Mouse (Mus musculus) forebrain, embryonic 12.5 days (tissue): ENCODE data around the gene Msi2. TPM values are rescaled to one million over a fixed set of nuclear protein-coding genes. Genes with fewer than 3 reads are reported as not detected.

Experiments
- ATAC-seq: fragments of 200-750 bp; cut with Nextera tagmentation; 2 replicates; pipeline ENCODE4 v1.8.0; 2017; ENCODE audit warnings: moderate TSS enrichment; ENCODE audit not compliant: low FRiP score
- H3K27ac ChIP-seq: fragments of 300-500 bp; sonication (generic); 2 replicates; pipeline ENCODE4 v1.5.1; 2016; ENCODE audit warnings: mild to moderate bottlenecking
- H3K27me3 ChIP-seq: fragments of 300-500 bp; sonication (generic); 2 replicates; pipeline ENCODE4 v1.6.1; 2016; ENCODE audit warnings: mild to moderate bottlenecking
- H3K36me3 ChIP-seq: fragments of 300-500 bp; sonication (generic); replicated peaks from 2 replicates; pipeline ENCODE4 v1.6.1; 2016; ENCODE audit warnings: mild to moderate bottlenecking
- H3K4me1 ChIP-seq: fragments of 300-500 bp; sonication (generic); 2 replicates; pipeline ENCODE4 v1.6.1; 2016
- H3K4me2 ChIP-seq: fragments of 300-500 bp; sonication (generic); 2 replicates; pipeline ENCODE4 v1.6.1; 2016; ENCODE audit warnings: mild to moderate bottlenecking, moderate library complexity
- H3K4me3 ChIP-seq: fragments of 300-500 bp; sonication (generic); replicated peaks from 2 replicates; pipeline ENCODE4 v1.5.1; 2016; ENCODE audit warnings: mild to moderate bottlenecking
- H3K9ac ChIP-seq: fragments of 300-500 bp; sonication (generic); 2 replicates; pipeline ENCODE4 v1.6.1; 2016; ENCODE audit warnings: mild to moderate bottlenecking
- H3K9me3 ChIP-seq: fragments of 300-500 bp; sonication (generic); 2 replicates; pipeline ENCODE4 v1.6.1; 2016
- WGBS: fragments of 180-500 bp; shearing (Covaris S2); methylation state at CpG from one replicate; pipeline ENCODE4 v1.1.7; 2016; 5-methylcytosine and 5-hydroxymethylcytosine counted together
- polyA plus RNA-seq: library from polyadenylated mRNA; unstranded; fragments of >200 nt; fragmentation: Nextera tagmentation; extraction: Ambion mirVana; gene quantifications from 2 replicates; pipeline ENCODE4 v1.2.1, GENCODE M21; 2016

The Msi2 gene
- polyA plus RNA-seq, 1 experiment from 2014 or later: 35.8 TPM

DNA sequence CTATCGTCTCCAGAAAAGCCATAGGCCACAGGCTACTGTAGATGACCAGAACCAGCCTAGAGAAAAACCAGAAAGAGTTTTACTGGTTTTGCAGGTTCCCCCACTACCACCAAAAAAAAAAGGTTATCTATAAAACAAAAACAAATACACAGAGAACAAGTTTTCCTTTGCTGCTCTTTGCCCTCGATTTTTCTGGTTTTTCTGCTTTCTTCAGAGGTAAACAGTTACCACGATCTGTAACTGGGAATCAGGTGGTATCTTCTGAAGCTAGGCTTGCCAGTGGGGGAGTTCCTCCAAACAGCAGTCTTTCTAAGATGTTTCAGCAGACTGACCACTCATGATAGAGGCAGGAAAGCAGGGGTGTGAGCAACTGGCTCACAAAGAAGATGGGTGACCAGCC is 89.6 kb downstream of the Msi2 start:
- WGBS: 56% methylated on average over 3 of the region's 3 CpGs
- Histone ChIP-seq H3K27me3 (no peaks in the 10 kb centered on the region), H3K4me1 (peaks cover 86% of the 10 kb centered on the region), H3K4me3 (no peak overlapping the region), H3K4me2 (no peak overlapping the region), H3K27ac (peak overlapping the region; percentile 98), H3K36me3 (no peaks in the 10 kb centered on the region), H3K9me3 (no peaks in the 10 kb centered on the region), H3K9ac (no peak overlapping the region)
- ATAC-seq: no peak

GRCm38 (mm10) chr11:88627327-88627726 is 91.0 kb downstream of the Msi2 start:
- H3K27me3 ChIP-seq: no peaks in the 10 kb centered on the region
- H3K9me3 ChIP-seq: no peaks in the 10 kb centered on the region
- H3K4me3 ChIP-seq: no peak overlapping the region
- ATAC-seq: no peak
- 71% methylated on average over 7 of the region's 7 CpGs for WGBS
- peaks cover 92% of the 10 kb centered on the region for H3K4me1 ChIP-seq
- H3K4me2 ChIP-seq: no peak overlapping the region
- H3K36me3 ChIP-seq: no peaks in the 10 kb centered on the region
- H3K9ac ChIP-seq: no peak overlapping the region
- H3K27ac ChIP-seq: peak overlapping the region; percentile 98

GRCm38 (mm10) chr11:88626576-88626975 is 91.7 kb downstream of the Msi2 start:
- no peak overlapping the region for H3K4me2 ChIP-seq
- H3K4me3 ChIP-seq: no peak overlapping the region
- no peak overlapping the region for H3K9ac ChIP-seq
- H3K27ac ChIP-seq: 0 out of 2 replicates have a peak overlapping the region, but pooled peaks have one; percentile 42
- H3K36me3 ChIP-seq: no peaks in the 10 kb centered on the region
- H3K9me3 ChIP-seq: no peaks in the 10 kb centered on the region
- no peaks in the 10 kb centered on the region for H3K27me3 ChIP-seq
- 63% methylated on average over 8 of the region's 8 CpGs for WGBS
- H3K4me1 ChIP-seq: peaks cover 92% of the 10 kb centered on the region
- ATAC-seq: no peak

DNA sequence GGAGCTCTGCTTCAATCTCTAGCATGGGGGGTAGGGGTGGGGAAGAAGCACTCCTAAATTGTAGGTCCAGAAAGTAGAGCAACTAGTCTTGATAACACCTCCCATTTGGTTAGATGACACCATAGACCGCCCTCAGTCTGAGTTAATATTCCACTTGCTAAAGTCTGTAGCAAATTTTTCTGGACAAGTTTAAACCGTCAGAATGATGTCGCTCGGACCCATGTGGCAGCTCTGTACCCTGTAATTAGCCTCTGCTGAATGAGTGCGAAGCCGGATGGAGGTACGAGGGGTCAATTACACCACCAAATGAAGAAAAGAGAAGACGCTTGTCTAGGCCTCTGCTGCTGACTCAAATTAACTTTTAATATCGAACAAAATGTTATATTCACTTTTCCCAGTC is 92.3 kb downstream of the Msi2 start:
- Histone ChIP-seq H3K4me3 (no peak overlapping the region), H3K4me1 (peaks cover 93% of the 10 kb centered on the region), H3K27me3 (no peaks in the 10 kb centered on the region), H3K27ac (no peak overlapping the region), H3K9me3 (no peaks in the 10 kb centered on the region), H3K36me3 (no peaks in the 10 kb centered on the region), H3K4me2 (no peak overlapping the region), H3K9ac (no peak overlapping the region)
- 46% methylated on average over 9 of the region's 9 CpGs for WGBS
- ATAC-seq: no peak

DNA sequence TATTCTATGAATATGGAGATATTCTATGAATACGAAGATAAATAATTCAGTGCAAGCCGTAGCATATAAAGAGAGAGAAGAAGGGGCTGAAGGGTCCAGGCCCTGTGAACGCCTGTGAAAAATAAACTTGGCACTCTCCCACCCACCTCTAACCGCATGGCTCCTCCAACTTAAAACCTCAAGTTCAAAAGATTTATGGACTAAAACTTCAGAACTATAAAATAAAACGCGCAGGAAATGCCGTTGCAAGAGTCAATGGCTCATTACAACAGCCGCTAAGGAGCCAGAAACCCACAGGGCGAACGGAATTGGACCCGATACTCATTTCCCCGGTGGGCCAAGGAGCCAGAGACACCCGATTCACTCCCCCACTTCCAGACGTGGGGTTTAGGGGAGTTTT is 93.2 kb downstream of the Msi2 start:
- H3K9ac ChIP-seq: no peak overlapping the region
- no peaks in the 10 kb centered on the region for H3K9me3 ChIP-seq
- 0 out of 2 replicates have a peak overlapping the region, but pooled peaks have one; percentile 13 for H3K27ac ChIP-seq
- H3K36me3 ChIP-seq: no peaks in the 10 kb centered on the region
- no peaks in the 10 kb centered on the region for H3K27me3 ChIP-seq
- 81% methylated on average over 14 of the region's 14 CpGs for WGBS
- H3K4me2 ChIP-seq: no peak overlapping the region
- ATAC-seq: no peak
- H3K4me1 ChIP-seq: peaks cover 92% of the 10 kb centered on the region
- no peak overlapping the region for H3K4me3 ChIP-seq

GRCm38 (mm10) chr11:88624627-88625026 is 93.7 kb downstream of the Msi2 start:
- Histone ChIP-seq H3K4me2 (no peak overlapping the region), H3K4me1 (peaks cover 94% of the 10 kb centered on the region), H3K9me3 (no peaks in the 10 kb centered on the region), H3K36me3 (no peaks in the 10 kb centered on the region), H3K27ac (no peak overlapping the region), H3K27me3 (no peaks in the 10 kb centered on the region), H3K9ac (no peak overlapping the region), H3K4me3 (no peak overlapping the region)
- 71% methylated on average over 6 of the region's 6 CpGs for WGBS
- no peak for ATAC-seq

DNA sequence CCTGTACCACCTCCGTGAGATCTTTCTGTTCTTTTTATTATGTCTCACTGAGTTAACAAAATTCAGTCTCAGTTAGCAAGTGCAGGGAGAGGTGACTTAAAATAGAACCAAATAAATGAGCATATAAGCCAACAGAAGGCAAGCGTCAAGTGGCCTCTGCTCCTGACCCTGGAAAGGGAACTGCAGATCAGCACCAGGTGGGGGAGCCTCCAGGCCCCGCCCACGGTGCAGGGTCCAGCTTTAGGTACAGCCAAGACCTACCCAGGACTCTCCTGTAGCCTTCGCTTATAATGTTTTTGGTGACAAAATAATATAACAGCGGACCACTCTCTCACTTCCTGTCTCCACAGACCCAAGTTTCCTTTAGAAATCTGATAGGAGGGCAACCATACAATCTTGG is 94.6 kb downstream of the Msi2 start:
- no peaks in the 10 kb centered on the region for H3K9me3 ChIP-seq
- no peaks in the 10 kb centered on the region for H3K27me3 ChIP-seq
- H3K36me3 ChIP-seq: no peaks in the 10 kb centered on the region
- peaks cover 94% of the 10 kb centered on the region for H3K4me1 ChIP-seq
- 76% methylated on average over 6 of the region's 6 CpGs for WGBS
- H3K4me3 ChIP-seq: no peak overlapping the region
- ATAC-seq: no peak
- 0 out of 2 replicates have a peak overlapping the region, but pooled peaks have one; percentile 0 for H3K27ac ChIP-seq
- no peak overlapping the region for H3K4me2 ChIP-seq
- no peak overlapping the region for H3K9ac ChIP-seq

DNA sequence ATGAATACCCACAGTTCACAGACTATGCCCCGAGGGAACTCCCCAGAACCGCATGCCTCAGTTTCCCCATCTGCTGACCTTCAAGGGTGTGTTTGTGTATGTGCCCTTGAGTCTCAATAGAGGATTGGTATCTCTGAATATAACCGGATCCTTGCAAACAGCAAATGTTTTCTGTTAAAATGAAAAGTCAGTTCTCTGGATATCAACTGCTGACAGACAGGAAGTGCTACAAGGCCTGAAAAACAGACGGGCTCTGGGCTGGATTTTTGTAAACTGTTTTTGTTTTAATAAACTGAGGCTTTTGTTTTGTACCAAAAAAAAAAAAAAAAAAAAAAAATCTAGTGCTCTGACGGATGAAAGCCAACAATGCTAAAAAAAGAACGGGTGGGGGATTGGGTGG is 95.8 kb downstream of the Msi2 start:
- H3K4me2 ChIP-seq: no peak overlapping the region
- no peak overlapping the region for H3K4me3 ChIP-seq
- H3K27me3 ChIP-seq: no peaks in the 10 kb centered on the region
- no peak overlapping the region for H3K9ac ChIP-seq
- H3K4me1 ChIP-seq: peaks cover 94% of the 10 kb centered on the region
- WGBS: 52% methylated on average over 6 of the region's 6 CpGs
- no peaks in the 10 kb centered on the region for H3K36me3 ChIP-seq
- H3K27ac ChIP-seq: peak overlapping the region; percentile 63; the same call in 1 of the 2 replicates
- ATAC-seq: no peak
- H3K9me3 ChIP-seq: no peaks in the 10 kb centered on the region

- Histone ChIP-seq H3K27me3 (no peaks in the 10 kb centered on the region), H3K9ac (0 out of 2 replicates have a peak overlapping the region, but pooled peaks have one; percentile 9), H3K27ac (peak overlapping the region; percentile 51), H3K4me2 (no peak overlapping the region), H3K36me3 (no peaks in the 10 kb centered on the region; the same call in 1 of the 2 replicates), H3K9me3 (no peaks in the 10 kb centered on the region), H3K4me3 (no peak overlapping the region), H3K4me1 (peaks cover 92% of the 10 kb centered on the region)
- ATAC-seq: no peak
- WGBS: 86% methylated on average over 4 of the region's 4 CpGs
These were observed 96.5 kb downstream of the Msi2 start for GRCm38 (mm10) chr11:88621789-88622188.

GRCm38 (mm10) chr11:88620158-88620973 is 97.9 kb downstream of the Msi2 start:
- no peaks in the 10 kb centered on the region; the same call in 1 of the 2 replicates for H3K36me3 ChIP-seq
- H3K9me3 ChIP-seq: no peaks in the 10 kb centered on the region
- H3K27ac ChIP-seq: peak overlapping the region; percentile 82
- peaks cover 77% of the 10 kb centered on the region for H3K4me1 ChIP-seq
- 11% methylated on average over 15 of the region's 15 CpGs for WGBS
- peak; percentile 45; the same call in 1 of the 2 replicates for ATAC-seq
- no peaks in the 10 kb centered on the region for H3K27me3 ChIP-seq
- peak overlapping the region; percentile 24 for H3K4me2 ChIP-seq
- H3K4me3 ChIP-seq: no peak overlapping the region
- no peak overlapping the region for H3K9ac ChIP-seq

- no peaks in the 10 kb centered on the region for H3K27me3 ChIP-seq
- no peaks in the 10 kb centered on the region for H3K9me3 ChIP-seq
- H3K4me2 ChIP-seq: peak overlapping the region; percentile 24; the same call in 1 of the 2 replicates
- H3K9ac ChIP-seq: no peak overlapping the region
- no peaks in the 10 kb centered on the region; the same call in 1 of the 2 replicates for H3K36me3 ChIP-seq
- WGBS: 46% methylated on average over 9 of the region's 9 CpGs
- peak overlapping the region; percentile 82 for H3K27ac ChIP-seq
- ATAC-seq: no peak
- H3K4me3 ChIP-seq: no peak overlapping the region
- peaks cover 75% of the 10 kb centered on the region for H3K4me1 ChIP-seq
These were observed 98.7 kb downstream of the Msi2 start for GRCm38 (mm10) chr11:88619468-88620157.

DNA sequence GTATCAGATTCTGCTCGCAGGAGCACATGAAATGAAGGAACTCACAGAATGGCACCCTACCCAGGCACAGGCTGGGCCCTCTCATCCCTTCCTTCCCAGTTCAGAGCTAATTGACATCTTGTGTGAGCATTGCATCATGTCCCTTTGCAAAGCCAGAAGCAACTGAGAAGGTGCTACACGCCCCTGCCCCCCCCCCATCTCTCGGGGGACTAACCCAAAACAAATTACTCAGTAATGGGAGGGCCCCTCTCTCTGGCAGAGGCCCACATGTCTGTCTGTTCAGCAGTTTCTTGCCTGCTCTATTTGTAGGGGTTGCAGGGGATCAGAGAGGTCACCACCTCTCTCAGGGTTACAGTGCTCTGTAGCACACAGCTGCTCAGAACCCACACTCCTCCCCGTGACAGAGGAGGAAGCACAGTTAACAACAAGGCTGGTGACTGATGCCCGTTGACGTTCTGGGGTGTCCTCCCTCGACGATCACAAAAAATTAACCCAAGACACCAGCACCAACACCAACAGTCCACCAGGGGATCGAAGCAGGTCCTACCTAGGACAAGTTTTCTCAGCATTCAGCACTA is 99.5 kb downstream of the Msi2 start:
- H3K9me3 ChIP-seq: no peaks in the 10 kb centered on the region
- 43% methylated on average over 9 of the region's 9 CpGs for WGBS
- no peak overlapping the region for H3K4me3 ChIP-seq
- H3K4me1 ChIP-seq: peaks cover 75% of the 10 kb centered on the region
- peak overlapping the region; percentile 82 for H3K27ac ChIP-seq
- H3K9ac ChIP-seq: no peak overlapping the region
- H3K4me2 ChIP-seq: no peak overlapping the region
- no peaks in the 10 kb centered on the region for H3K27me3 ChIP-seq
- ATAC-seq: peak; percentile 24; the same call in 1 of the 2 replicates
- H3K36me3 ChIP-seq: no peaks in the 10 kb centered on the region; the same call in 1 of the 2 replicates
